Mouse (Mus musculus) lung, postnatal 10 days (tissue): ENCODE results near the gene Krtap24-1.

Experiments used
- DNase-seq: peaks from one replicate; pipeline ENCODE4 v3.0.0; 2021

Gene Krtap24-1

DNA sequence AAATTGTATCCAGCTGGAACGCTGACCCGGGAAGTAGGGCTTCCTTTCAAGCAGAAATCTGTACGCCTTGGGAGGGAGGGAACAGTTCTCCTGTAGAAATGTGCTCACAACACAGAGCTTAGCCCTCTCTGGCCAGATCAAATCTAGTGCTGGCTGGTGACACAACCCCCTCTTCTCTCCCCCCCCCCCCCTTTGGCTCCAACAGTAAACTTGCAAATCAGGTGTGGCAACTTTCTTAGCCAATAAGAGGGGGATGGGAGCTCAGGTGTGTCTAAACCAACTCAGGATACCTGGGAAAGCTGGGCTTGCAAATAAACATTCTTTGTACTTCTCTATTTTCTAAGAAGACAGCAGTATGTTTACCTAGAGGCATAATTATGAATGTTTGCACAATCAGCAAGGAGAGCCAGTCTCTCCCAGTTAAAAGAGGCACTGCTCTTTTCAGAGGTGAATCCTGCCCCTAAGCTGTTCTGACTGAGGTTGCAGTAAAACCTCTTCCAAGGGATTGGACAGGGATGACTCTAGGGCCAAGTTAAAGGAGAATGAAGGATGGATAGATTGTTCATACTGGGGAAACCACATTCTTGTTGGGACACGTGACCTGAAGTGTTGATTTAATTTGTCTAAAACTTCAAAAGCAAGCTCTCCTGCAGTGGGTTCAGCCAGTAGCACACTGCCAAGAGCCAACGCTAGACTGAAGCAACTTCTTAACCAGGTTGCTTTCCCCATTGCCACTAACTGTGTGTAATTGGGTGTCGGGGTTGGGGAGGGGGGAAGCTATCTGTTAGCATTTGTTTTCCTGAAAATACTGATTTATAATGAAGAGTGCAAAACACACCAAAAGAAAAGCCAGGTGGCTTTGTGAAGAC, 48.8 kb downstream of the Krtap24-1 start, which contains the start of gene Cldn8:
Cldn8 (minus strand) TSS at position 139 of the 869 bp plus-strand sequence.
- peak; percentile 41 for DNase-seq

DNA sequence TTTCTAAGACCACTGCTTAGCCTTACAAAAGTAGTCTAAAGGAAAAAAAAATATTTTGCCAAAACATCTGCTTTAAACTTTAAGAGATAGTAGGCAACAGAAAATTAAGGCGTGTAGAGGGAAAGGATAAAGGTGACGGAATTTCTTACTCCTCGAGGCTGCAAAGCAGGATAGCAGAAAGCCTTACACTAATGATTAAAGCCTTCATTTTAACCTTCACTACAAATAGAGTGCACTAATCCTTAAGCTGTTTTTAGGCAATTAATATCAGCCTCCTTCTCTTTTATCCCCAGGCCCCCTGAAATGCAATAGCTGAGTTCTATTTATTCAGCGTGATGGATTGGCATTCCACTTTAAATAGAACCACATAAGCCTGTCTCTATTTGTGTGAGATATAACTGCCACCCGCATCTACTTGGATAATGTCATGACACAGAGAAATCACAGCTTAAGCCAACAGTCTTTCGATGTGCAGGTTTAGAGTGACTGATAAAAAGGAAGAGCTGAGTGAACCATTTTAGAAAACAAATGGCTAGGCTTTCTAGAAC, 50.4 kb downstream of the Krtap24-1 start:
- DNase-seq = no peak
